Mouse (Mus musculus) midbrain, postnatal 0 days (tissue): Measurements from ENCODE around the gene Olfr418. TPM values are rescaled to one million over a fixed set of nuclear protein-coding genes. Genes with fewer than 3 reads are reported as not detected.

Source experiments
- ATAC-seq: fragments of 200-750 bp; cut with Nextera tagmentation; 2 replicates; pipeline ENCODE4 v1.8.0; 2017; ENCODE audit warnings: moderate number of reproducible peaks, mild to moderate bottlenecking, moderate TSS enrichment, moderate library complexity; ENCODE audit not compliant: low FRiP score
- DNase-seq: peaks from one replicate; pipeline ENCODE4 v3.0.0-alpha.2; 2015; ENCODE audit warnings: low spot score
- H3K27ac ChIP-seq: fragments of 300-500 bp; sonication (generic); 2 replicates; pipeline ENCODE4 v1.5.1; 2014; ENCODE audit warnings: low read depth, mild to moderate bottlenecking, low read length, mixed read lengths
- H3K27me3 ChIP-seq: fragments of 300-500 bp; sonication (generic); 2 replicates; pipeline ENCODE4 v1.6.1; 2014; ENCODE audit warnings: low read length, control low read depth, mixed read lengths; ENCODE audit not compliant: insufficient read depth
- H3K36me3 ChIP-seq: fragments of 300-500 bp; sonication (generic); 2 replicates; pipeline ENCODE4 v1.6.1; 2014; ENCODE audit warnings: low read length, control low read depth, mixed read lengths; ENCODE audit not compliant: insufficient read depth
- H3K4me1 ChIP-seq: fragments of 300-500 bp; sonication (generic); 2 replicates; pipeline ENCODE4 v1.6.1; 2014; ENCODE audit warnings: mild to moderate bottlenecking, control low read depth, antibody characterized with exemption, low read length, mixed read lengths; ENCODE audit not compliant: insufficient read depth
- H3K4me2 ChIP-seq: fragments of 300-500 bp; sonication (generic); 2 replicates; pipeline ENCODE4 v1.6.1; 2014; ENCODE audit warnings: low read depth, mild to moderate bottlenecking, low read length, mixed read lengths; ENCODE audit not compliant: poor library complexity, severe bottlenecking
- H3K4me3 ChIP-seq: fragments of 300-500 bp; sonication (generic); 2 replicates; pipeline ENCODE4 v1.5.1; 2014; ENCODE audit warnings: low read depth, mild to moderate bottlenecking, low read length, moderate library complexity
- H3K9ac ChIP-seq: fragments of 300-500 bp; sonication (generic); replicated peaks from 2 replicates; pipeline ENCODE4 v1.6.1; 2014; ENCODE audit warnings: mild to moderate bottlenecking, low read length, moderate library complexity, mixed read lengths; ENCODE audit not compliant: poor library complexity, severe bottlenecking
- H3K9me3 ChIP-seq: fragments of 300-500 bp; sonication (generic); 2 replicates; pipeline ENCODE4 v1.6.1; 2016; ENCODE audit warnings: low read length, control low read depth
- CTCF ChIP-seq: IDR thresholded peaks from 2 replicates; pipeline ENCODE4 v1.5.1; 2016; ENCODE audit warnings: antibody characterized with exemption, mild to moderate bottlenecking
- WGBS: fragments of 180-500 bp; shearing (Covaris S2); extraction: QIAGEN DNeasy Blood & Tissue Kit; methylation state at CpG from one replicate; pipeline ENCODE4 v1.1.7; 2014; 5-methylcytosine and 5-hydroxymethylcytosine counted together
- polyA plus RNA-seq: library from polyadenylated mRNA; unstranded; fragments of >200 nt; fragmentation: Nextera tagmentation; extraction: Ambion mirVana; gene quantifications from 2 replicates; pipeline ENCODE4 v1.2.1, GENCODE M21; 2015
- total RNA-seq: library from RNA; depleted of rRNA; stranded (reverse); fragments of >200 nt; gene quantifications from 2 replicates; pipeline ENCODE4 v1.2.3, GENCODE M21; 2014; rRNA removed

The Olfr418 gene
- total and polyA plus RNA-seq, 2 experiments from 2014 or later, result not detected

GRCm38 (mm10) chr1:173315725-173316124 is 49.9 kb downstream of the Olfr418 start:
- DNase-seq (no peak), ATAC-seq (no peak)
- no peak for TF ChIP-seq CTCF
- Histone ChIP-seq H3K4me3 (no peak overlapping the region), H3K9ac (no peak overlapping the region), H3K9me3 (no peaks in the 10 kb centered on the region), H3K4me2 (no peak overlapping the region), H3K36me3 (no peaks in the 10 kb centered on the region), H3K27me3 (no peaks in the 10 kb centered on the region), H3K4me1 (no peaks in the 10 kb centered on the region), H3K27ac (no peak overlapping the region)
- 89% methylated on average over 3 of the region's 3 CpGs for WGBS

DNA sequence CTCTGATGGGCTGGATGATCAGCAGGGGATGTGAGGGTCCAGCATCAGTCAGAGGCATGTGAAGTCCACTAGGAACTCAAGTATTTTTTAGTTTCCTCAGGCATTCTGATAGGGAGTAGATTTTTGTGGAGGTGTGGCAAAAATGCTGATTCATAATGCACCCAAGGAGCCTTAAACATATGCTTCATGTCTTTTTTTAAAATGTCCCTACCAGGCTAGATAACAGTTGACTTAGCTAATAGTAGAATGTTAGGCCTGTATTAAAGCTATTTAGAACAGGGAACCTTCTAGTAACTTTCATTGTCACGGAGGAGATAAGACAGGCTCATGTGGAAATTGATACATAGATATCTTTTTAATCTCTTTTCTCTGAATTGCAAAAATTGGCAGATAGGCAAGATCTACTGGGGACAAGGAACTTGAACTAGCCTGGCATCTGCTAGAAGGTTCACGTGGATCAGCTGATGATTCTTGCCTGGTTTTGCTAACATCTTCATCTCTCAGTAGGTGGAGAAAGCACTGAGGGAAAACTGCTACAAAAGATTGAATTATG is 52.2 kb downstream of the Olfr418 start:
- no peaks in the 10 kb centered on the region for H3K27me3 ChIP-seq
- no peak overlapping the region for H3K4me2 ChIP-seq
- no peak overlapping the region for H3K27ac ChIP-seq
- H3K4me3 ChIP-seq, result no peak overlapping the region
- H3K36me3 ChIP-seq, result no peaks in the 10 kb centered on the region
- no peak for TF ChIP-seq CTCF
- ATAC-seq (no peak), DNase-seq (no peak)
- WGBS, result 92% methylated on average over 2 of the region's 2 CpGs
- H3K4me1 ChIP-seq, result no peaks in the 10 kb centered on the region
- H3K9me3 ChIP-seq, result no peaks in the 10 kb centered on the region
- H3K9ac ChIP-seq, result no peak overlapping the region

GRCm38 (mm10) chr1:173321593-173322248 is 55.9 kb downstream of the Olfr418 start:
- no peak for TF ChIP-seq CTCF
- DNase-seq (peak; percentile 35), ATAC-seq (0 out of 2 replicates have a peak, but pooled peaks have one; percentile 13)
- 54% methylated on average over 8 of the region's 8 CpGs for WGBS
- no peak overlapping the region for H3K27ac ChIP-seq
- H3K4me1 ChIP-seq, result no peaks in the 10 kb centered on the region
- no peak overlapping the region for H3K4me2 ChIP-seq
- H3K27me3 ChIP-seq, result no peaks in the 10 kb centered on the region
- H3K9ac ChIP-seq, result no peak overlapping the region
- H3K36me3 ChIP-seq, result no peaks in the 10 kb centered on the region
- no peak overlapping the region for H3K4me3 ChIP-seq
- no peaks in the 10 kb centered on the region for H3K9me3 ChIP-seq

DNA sequence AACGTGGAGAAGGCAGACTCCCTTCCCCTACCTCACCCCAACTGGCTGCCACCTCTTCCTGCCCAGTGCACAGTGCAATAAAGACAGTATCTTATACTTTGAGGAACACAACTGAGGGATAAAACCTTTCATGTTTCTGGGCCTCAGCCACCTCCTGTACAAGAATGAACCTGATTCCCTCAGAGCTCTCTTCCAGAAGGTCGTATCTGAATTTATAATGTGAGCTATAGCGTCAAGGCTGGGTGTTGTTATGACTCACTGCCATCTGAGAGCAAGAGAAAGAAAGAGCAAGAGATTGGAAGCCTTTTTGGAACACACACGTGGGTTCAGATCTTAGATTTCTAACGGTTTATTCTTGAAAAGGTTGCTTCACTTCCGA is 56.4 kb downstream of the Olfr418 start:
- H3K9ac ChIP-seq, result no peak overlapping the region
- no peak overlapping the region for H3K4me2 ChIP-seq
- no peaks in the 10 kb centered on the region for H3K4me1 ChIP-seq
- ATAC-seq, result no peak
- H3K36me3 ChIP-seq, result no peaks in the 10 kb centered on the region
- H3K27ac ChIP-seq, result no peak overlapping the region
- H3K4me3 ChIP-seq, result no peak overlapping the region
- DNase-seq, result no peak
- TF ChIP-seq CTCF, result no peak
- H3K27me3 ChIP-seq, result no peaks in the 10 kb centered on the region
- no peaks in the 10 kb centered on the region for H3K9me3 ChIP-seq
- WGBS, result 66% methylated on average over 6 of the region's 6 CpGs

Other genes starting within 250 kb of the Olfr418 start
- gene Olfr1408, start 128.6 kb upstream of the Olfr418 start, total RNA-seq, result not detected in 2 replicates
- gene Olfr1408, start 128.6 kb upstream of the Olfr418 start, polyA plus RNA-seq, result not detected in 2 replicates
- gene Olfr1406, start 75.4 kb upstream of the Olfr418 start, total RNA-seq, result not detected in 2 replicates
- not detected in 2 replicates for gene Olfr1406, start 75.4 kb upstream of the Olfr418 start, polyA plus RNA-seq
- gene Olfr218, start 68.2 kb upstream of the Olfr418 start, total RNA-seq, result not detected in 2 replicates
- not detected in 2 replicates for gene Olfr218, start 68.2 kb upstream of the Olfr418 start, polyA plus RNA-seq
- not detected in 2 replicates for gene Olfr1404, start 53.6 kb upstream of the Olfr418 start, total RNA-seq
- gene Olfr1404, start 53.6 kb upstream of the Olfr418 start, polyA plus RNA-seq, result not detected in 2 replicates
- not detected in 2 replicates for gene Fcer1a, start 38.8 kb upstream of the Olfr418 start, total RNA-seq
- not detected in 2 replicates for gene Fcer1a, start 38.8 kb upstream of the Olfr418 start, polyA plus RNA-seq
- gene Mptx2, start 11.8 kb downstream of the Olfr418 start, total RNA-seq, result not detected in 2 replicates
- not detected in 2 replicates for gene Mptx2, start 11.8 kb downstream of the Olfr418 start, polyA plus RNA-seq
- 38.0 and 52.3 TPM in 2 replicates for gene Ackr1, start 67.7 kb downstream of the Olfr418 start, total RNA-seq
- gene Ackr1, start 67.7 kb downstream of the Olfr418 start, polyA plus RNA-seq, result 23.1 and 24.1 TPM in 2 replicates
- 0.66 and 2.8 TPM in 2 replicates for gene Aim2, start 84.9 kb downstream of the Olfr418 start, total RNA-seq
- gene Aim2, start 84.9 kb downstream of the Olfr418 start, polyA plus RNA-seq, result 0.89 and 1.0 TPM in 2 replicates
- 547 and 554 TPM in 2 replicates for gene Cadm3, start 101.7 kb downstream of the Olfr418 start, total RNA-seq
- gene Cadm3, start 101.7 kb downstream of the Olfr418 start, polyA plus RNA-seq, result 53.9 and 60.8 TPM in 2 replicates
- gene Ifi206, start 225.0 kb downstream of the Olfr418 start, total RNA-seq, result 0.11 TPM in 1 of 2 replicates, not detected in the other
- not detected in 2 replicates for gene Ifi206, start 225.0 kb downstream of the Olfr418 start, polyA plus RNA-seq